Mouse (Mus musculus) myocyte (in vitro differentiated cells): ENCODE data around the gene Fam187a. TPM values are rescaled to one million over a fixed set of nuclear protein-coding genes. Genes with fewer than 3 reads are reported as not detected.
A peak's percentile ranks its signal among the peaks of the same experiment; 100 is the strongest.

Experiments used
- H3K27me3 ChIP-seq: one replicate; pipeline ENCODE4 v1.6.1; 2011; ENCODE audit not compliant: control insufficient read depth, insufficient read depth, insufficient read length
- H3K36me3 ChIP-seq: one replicate; pipeline ENCODE4 v1.6.1; 2011; ENCODE audit not compliant: control insufficient read depth, insufficient read depth
- H3K4me2 ChIP-seq: one replicate; pipeline ENCODE4 v1.6.1; 2011; ENCODE audit warnings: low read depth, control low read depth
- H3K4me3 ChIP-seq: one replicate; pipeline ENCODE4 v1.5.1; 2011; ENCODE audit warnings: mild to moderate bottlenecking, control low read depth, moderate library complexity
- H3K79me2 ChIP-seq: one replicate; pipeline ENCODE4 v1.6.1; 2011; ENCODE audit not compliant: control insufficient read depth, insufficient read depth
- H3ac ChIP-seq: one replicate; pipeline ENCODE4 v1.6.1; 2011; ENCODE audit not compliant: control insufficient read depth, insufficient read length
- CEBPB ChIP-seq: IDR thresholded peaks from 2 replicates; pipeline ENCODE4 v1.6.1; 2011; ENCODE audit warnings: mild to moderate bottlenecking, moderate library complexity; ENCODE audit not compliant: poor library complexity, insufficient read depth, severe bottlenecking
- E2F4 ChIP-seq: IDR thresholded peaks from one replicate; pipeline ENCODE4 v1.6.1; 2011; ENCODE audit warnings: mild to moderate bottlenecking, control low read depth, moderate library complexity; ENCODE audit not compliant: insufficient read depth
- MAX ChIP-seq: IDR thresholded peaks from one replicate; pipeline ENCODE4 v1.6.1; 2011; ENCODE audit warnings: low read depth, mild to moderate bottlenecking, control low read depth
- MYOD1 ChIP-seq, 3 experiments: IDR thresholded peaks; one replicate each; pipeline ENCODE4 v1.6.1; 2011; ENCODE audit warnings: control low read depth in 2 of 3, low read depth in 2 of 3, mild to moderate bottlenecking in 2 of 3, moderate library complexity in 1 of 3; ENCODE audit not compliant: insufficient read length in 2 of 3, control insufficient read depth in 1 of 3
- MYOG ChIP-seq, 3 experiments: IDR thresholded peaks; one replicate each; pipeline ENCODE4 v1.6.1; 2011; ENCODE audit warnings: control low read depth in 2 of 3, low read depth in 2 of 3, mild to moderate bottlenecking in 2 of 3; ENCODE audit not compliant: insufficient read length in 2 of 3, control insufficient read depth in 1 of 3, insufficient read depth in 1 of 3
- POLR2A ChIP-seq: IDR thresholded peaks from one replicate; pipeline ENCODE4 v1.6.1; 2011; ENCODE audit warnings: low read depth, mild to moderate bottlenecking, control low read depth, moderate library complexity; ENCODE audit not compliant: insufficient read length
- POLR2AphosphoS2 ChIP-seq: IDR thresholded peaks from one replicate; pipeline ENCODE4 v1.6.1; 2011; ENCODE audit warnings: low read depth, control low read depth; ENCODE audit not compliant: insufficient read length
- REST ChIP-seq: IDR thresholded peaks from one replicate; pipeline ENCODE4 v1.6.1; 2011; ENCODE audit warnings: mild to moderate bottlenecking, control low read depth, moderate library complexity; ENCODE audit not compliant: insufficient read depth, insufficient read length
- SRF ChIP-seq: IDR thresholded peaks from one replicate; pipeline ENCODE4 v1.6.1; 2011; ENCODE audit warnings: low read depth; ENCODE audit not compliant: control insufficient read depth, insufficient read length
- TCF12 ChIP-seq: IDR thresholded peaks from one replicate; pipeline ENCODE4 v1.6.1; 2011; ENCODE audit warnings: mild to moderate bottlenecking, control low read depth; ENCODE audit not compliant: poor library complexity, insufficient read depth, severe bottlenecking
- TCF3 ChIP-seq: IDR thresholded peaks from one replicate; pipeline ENCODE4 v1.6.1; 2011; ENCODE audit warnings: low read depth, control low read depth; ENCODE audit not compliant: insufficient read length
- USF1 ChIP-seq: IDR thresholded peaks from one replicate; pipeline ENCODE4 v1.6.1; 2011; ENCODE audit warnings: low read depth, mild to moderate bottlenecking, control low read depth, moderate library complexity
- polyA plus RNA-seq: library from polyadenylated mRNA; unstranded; fragments of >200 nt; fragmentation: generic; extraction: Trizol; gene quantifications from one replicate; pipeline ENCODE4 v1.2.1, GENCODE M21; 2012; ENCODE audit warnings: missing spikeins

Fam187a gene
- polyA plus RNA-seq, 1 experiment = not detected

DNA sequence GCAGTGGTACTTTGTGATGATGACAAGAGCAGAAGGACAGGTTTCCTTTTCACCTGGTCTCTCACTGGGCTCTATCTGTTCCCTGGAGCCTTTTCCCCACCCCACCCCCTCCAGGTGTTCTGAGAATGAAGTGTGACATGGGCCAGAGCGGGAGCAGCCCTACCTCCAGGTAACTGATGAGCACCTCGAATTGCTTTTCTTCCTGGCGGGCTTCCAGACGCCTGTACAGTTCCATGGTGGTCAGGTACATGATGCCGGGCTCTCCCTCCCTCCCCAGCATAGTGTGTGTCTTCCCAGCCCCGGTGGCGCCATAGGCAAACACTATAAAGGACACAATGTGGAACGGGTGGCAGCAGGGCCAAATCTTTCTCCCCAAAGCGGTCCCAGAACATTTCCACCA is 30.4 kb downstream of the Fam187a start:
- Histone ChIP-seq H3K4me3 (no peak overlapping the region), H3ac (no peak overlapping the region)

DNA sequence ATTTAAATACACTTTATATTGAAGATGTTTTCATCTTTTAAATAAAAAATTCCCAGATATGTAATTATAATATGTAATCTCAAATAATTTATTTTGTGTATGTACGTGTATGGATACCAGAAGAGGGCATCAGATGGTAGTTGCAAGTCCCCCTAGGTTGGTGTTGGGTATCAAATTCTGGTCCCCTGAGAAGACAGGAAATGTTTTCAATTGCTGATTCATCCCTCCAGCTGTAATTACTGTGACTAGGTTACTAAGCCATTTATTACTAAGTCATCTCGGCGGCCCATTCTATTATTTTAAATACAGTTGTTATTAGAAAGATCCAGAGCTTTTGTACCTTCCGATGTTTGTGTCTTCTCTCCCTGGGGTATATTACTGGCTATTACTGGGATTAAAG is 33.1 kb downstream of the Fam187a start:
- Histone ChIP-seq H3K36me3 (no peaks in the 10 kb centered on the region), H3K4me2 (peak overlapping the region; percentile 71), H3ac (no peak overlapping the region), H3K27me3 (no peaks in the 10 kb centered on the region), H3K79me2 (peaks cover 75% of the 10 kb centered on the region), H3K4me3 (no peak overlapping the region)
- TF ChIP-seq REST (no peak), MYOG (IDR thresholded peaks at IDR 0.05; ENCODE audit: control insufficient read depth in 1 of 3, insufficient read depth in 1 of 3, insufficient read length in 2 of 3, low read depth in 2 of 3) (no peak), MYOD1 (IDR thresholded peaks at IDR 0.05; ENCODE audit: control insufficient read depth in 1 of 3, insufficient read length in 2 of 3, low read depth in 2 of 3) (no peak), SRF (no peak), TCF3 (no peak), POLR2AphosphoS2 (no peak), E2F4 (no peak), POLR2A (no peak), CEBPB (no peak), MAX (no peak), TCF12 (no peak), USF1 (no peak)

More for the DNA sequence above, 30.4 kb downstream of the Fam187a start:
- H3K4me2 ChIP-seq = no peak overlapping the region
- no peaks in the 10 kb centered on the region for H3K27me3 ChIP-seq
- TF ChIP-seq REST (no peak), MYOG (IDR thresholded peaks at IDR 0.05; ENCODE audit: control insufficient read depth in 1 of 3, insufficient read depth in 1 of 3, insufficient read length in 2 of 3, low read depth in 2 of 3) (no peak), TCF12 (no peak), TCF3 (no peak), CEBPB (no peak), MYOD1 (IDR thresholded peaks at IDR 0.05; ENCODE audit: control insufficient read depth in 1 of 3, insufficient read length in 2 of 3, low read depth in 2 of 3) (no peak)
- peaks cover 48% of the 10 kb centered on the region for H3K79me2 ChIP-seq
- peaks cover 4% of the 10 kb centered on the region for H3K36me3 ChIP-seq

DNA sequence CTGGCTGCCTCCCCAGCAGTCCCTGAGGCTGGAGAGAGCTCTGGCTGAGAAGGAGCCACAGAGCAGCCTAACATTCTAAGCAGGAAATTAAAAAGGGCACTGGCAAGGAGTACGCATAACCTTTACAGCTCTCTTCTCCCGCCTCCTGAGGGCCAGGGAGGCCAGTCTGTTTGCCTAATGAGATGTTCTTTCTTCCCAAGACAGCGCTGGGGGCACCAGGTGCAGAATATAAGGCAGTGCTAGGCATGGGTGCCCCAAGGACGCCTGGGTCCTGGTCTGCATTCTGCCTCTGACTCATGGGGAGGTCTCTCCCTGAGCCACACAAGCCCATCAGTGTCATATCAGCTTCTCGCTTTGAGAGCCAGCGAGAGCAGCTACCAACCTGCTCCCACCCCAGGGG is 36.5 kb downstream of the Fam187a start:
- Histone ChIP-seq H3ac (no peak overlapping the region), H3K4me3 (no peak overlapping the region), H3K27me3 (no peaks in the 10 kb centered on the region), H3K36me3 (no peaks in the 10 kb centered on the region), H3K79me2 (peaks cover 83% of the 10 kb centered on the region), H3K4me2 (no peak overlapping the region)
- no peak for TF ChIP-seq POLR2A
- TF ChIP-seq TCF12 = no peak
- TF ChIP-seq SRF = no peak
- no peak for TF ChIP-seq USF1
- TF ChIP-seq E2F4 = no peak
- no peak for TF ChIP-seq MYOG (IDR thresholded peaks at IDR 0.05; ENCODE audit: control insufficient read depth in 1 of 3, insufficient read depth in 1 of 3, insufficient read length in 2 of 3, low read depth in 2 of 3)
- TF ChIP-seq CEBPB = no peak
- TF ChIP-seq TCF3 = no peak

DNA sequence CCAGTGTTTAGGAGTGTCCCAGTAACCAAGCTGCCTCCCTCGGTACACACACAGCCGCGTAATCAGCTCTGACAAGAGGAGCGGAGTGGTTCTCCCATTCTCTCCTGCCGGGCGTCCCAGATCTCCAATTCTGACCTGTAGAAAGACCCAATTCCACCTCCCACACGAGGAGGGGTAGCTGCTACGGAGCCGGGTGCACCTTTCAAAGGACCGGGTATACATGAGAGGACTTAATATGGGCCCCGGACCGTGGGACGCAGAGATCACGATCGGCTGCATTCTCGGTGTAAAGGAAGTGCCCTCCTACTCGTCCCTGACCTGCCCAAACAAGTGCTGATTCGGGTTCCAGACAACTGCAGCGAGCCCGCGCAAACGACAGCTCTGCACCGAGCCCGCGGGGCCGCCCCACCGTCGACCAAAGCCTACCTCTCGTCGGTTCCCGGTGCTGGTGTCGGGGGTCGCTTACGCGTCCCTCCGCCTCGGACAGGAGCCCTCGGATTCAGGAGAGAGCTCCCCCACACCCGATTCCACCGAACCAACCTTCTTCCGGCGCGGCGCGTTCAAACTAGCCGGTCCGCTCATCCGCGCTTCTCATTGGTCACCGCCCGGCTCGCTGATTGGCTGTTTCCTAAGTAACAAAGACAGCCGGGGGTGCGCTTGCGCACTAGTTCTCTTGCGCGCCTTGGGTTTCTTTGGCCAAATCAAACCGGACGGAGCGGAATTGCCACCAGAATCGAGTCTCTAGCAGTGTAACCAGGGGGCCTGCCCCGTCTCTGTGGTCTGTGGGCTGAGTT is 39.8 kb downstream of the Fam187a start, which contains the start of gene Kif18b:
TSS of gene Kif18b (minus strand) at position 568 of the 794 bp plus-strand sequence.
- no peaks in the 10 kb centered on the region for H3K27me3 ChIP-seq
- peak within 1 kb of the TSS; percentile 73 for H3K4me2 ChIP-seq
- H3K79me2 ChIP-seq = peaks cover 50% of the 10 kb centered on the region
- no peaks in the 10 kb centered on the region for H3K36me3 ChIP-seq
- TF ChIP-seq E2F4 (peak; percentile 98), POLR2A (peak; percentile 67), POLR2AphosphoS2 (peak; percentile 47), MYOD1 (IDR thresholded peaks at IDR 0.05; ENCODE audit: control insufficient read depth in 1 of 3, insufficient read length in 2 of 3, low read depth in 2 of 3) (no peak), TCF3 (no peak), CEBPB (no peak), MAX (no peak), REST (no peak), TCF12 (no peak), USF1 (no peak), MYOG (IDR thresholded peaks at IDR 0.05; ENCODE audit: control insufficient read depth in 1 of 3, insufficient read depth in 1 of 3, insufficient read length in 2 of 3, low read depth in 2 of 3) (no peak), SRF (no peak)
- H3K4me3 ChIP-seq = peak within 1 kb of the TSS; percentile 68
- H3ac ChIP-seq = peak within 1 kb of the TSS; percentile 6

DNA sequence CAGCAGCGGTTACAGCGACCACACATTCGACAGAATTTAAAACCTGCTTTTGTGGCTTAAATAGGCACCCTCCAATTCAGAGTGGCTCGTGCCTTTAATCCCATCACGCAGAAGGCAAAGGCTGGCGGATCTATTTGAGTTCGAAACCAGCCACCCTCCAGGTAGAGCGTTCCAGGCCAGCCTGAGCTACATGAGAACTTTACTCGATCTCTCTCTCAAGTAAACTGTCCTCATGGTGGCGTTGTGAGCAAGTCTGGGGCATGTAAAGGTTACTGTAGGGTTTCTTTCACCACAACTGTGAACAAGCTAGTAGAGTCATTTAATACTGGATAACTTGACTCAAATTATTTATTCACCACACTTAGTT is 40.4 kb downstream of the Fam187a start:
- no peaks in the 10 kb centered on the region for H3K27me3 ChIP-seq
- TF ChIP-seq SRF (no peak), USF1 (no peak), MAX (no peak), MYOD1 (IDR thresholded peaks at IDR 0.05; ENCODE audit: control insufficient read depth in 1 of 3, insufficient read length in 2 of 3, low read depth in 2 of 3) (no peak), TCF12 (no peak), POLR2AphosphoS2 (no peak), MYOG (IDR thresholded peaks at IDR 0.05; ENCODE audit: control insufficient read depth in 1 of 3, insufficient read depth in 1 of 3, insufficient read length in 2 of 3, low read depth in 2 of 3) (no peak), POLR2A (no peak), TCF3 (no peak), REST (no peak), E2F4 (no peak), CEBPB (no peak)
- peak overlapping the region; percentile 73 for H3K4me2 ChIP-seq
- peaks cover 44% of the 10 kb centered on the region for H3K79me2 ChIP-seq
- H3K4me3 ChIP-seq = peak overlapping the region; percentile 68
- H3ac ChIP-seq = peak overlapping the region; percentile 6
- H3K36me3 ChIP-seq = no peaks in the 10 kb centered on the region
